In genomic region chr2:35756467-35756866, GRCm38 (mm10) we compare ENCODE assay signal across 16 mouse cellular contexts.
DNase-seq lines count a peak whose midpoint lies in the region; ATAC-seq and TF ChIP-seq lines count a peak whose summit lies in the region.
"Had no signal": no experiment of that assay in that cellular context is flagged by ENCODE, and none has a peak within 500 bp of the region (broad histone marks: within the 10 kb centered on the region; RNA-seq: fewer than 3 reads in every experiment).

No protein-coding gene starts in this region.

- no peak for TF ChIP-seq CTCF in kidney, postnatal 0 days (IDR thresholded peaks at IDR 0.05; ENCODE audit: low read depth)
- TF ChIP-seq CTCF in kidney, adult 2 months (conservative IDR thresholded peaks at IDR 0.05; ENCODE audit: insufficient read depth, insufficient read length, low read depth, low read length) = no peak
- TF ChIP-seq CTCF in MEL (IDR thresholded peaks at IDR 0.05 in 2 of 3, conservative IDR thresholded peaks at IDR 0.05 in 1 of 3; ENCODE audit: control insufficient read depth in 1 of 3, insufficient read depth in 1 of 3, low read depth in 2 of 3, low read length in 3 of 3, poor library complexity in 1 of 3, severe bottlenecking in 1 of 3) = no peak

- no peak for TF ChIP-seq POLR2A in kidney, adult 2 months (IDR thresholded peaks at IDR 0.05; ENCODE audit: low read depth, low read length)
- TF ChIP-seq POLR2A in MEL (IDR thresholded peaks at IDR 0.05; ENCODE audit: control insufficient read depth in 1 of 2, insufficient read depth in 1 of 2, low read depth in 1 of 2, low read length in 2 of 2, poor library complexity in 1 of 2) = no peak

- no peak overlapping the region for H3K9ac ChIP-seq in kidney, postnatal 0 days (ENCODE audit: low read depth, low read length)
- H3K9ac ChIP-seq in MEL (ENCODE audit: control insufficient read depth, low read depth, low read length, poor library complexity, severe bottlenecking) = no peak overlapping the region
- no peak overlapping the region for H3K9ac ChIP-seq in forebrain, embryonic 14.5 days (ENCODE audit: low read length)
- H3K9ac ChIP-seq: embryonic facial prominence, embryonic 13.5 days; heart, embryonic 15.5 days; hindbrain, embryonic 15.5 days; liver, embryonic 12.5 days; neural tube, embryonic 15.5 days had no signal

- H3K4me1 ChIP-seq in kidney, postnatal 0 days (replicated peaks; ENCODE audit: insufficient read depth, low read length) = no peaks in the 10 kb centered on the region
- no peaks in the 10 kb centered on the region for H3K4me1 ChIP-seq in kidney, adult 2 months (ENCODE audit: control insufficient read depth, insufficient read depth, low read length)
- H3K4me1 ChIP-seq in MEL (ENCODE audit: control insufficient read depth in 1 of 2, insufficient read depth in 2 of 2, low read length in 2 of 2) = peaks cover 0 to 3% of the 10 kb centered on the region in 2 experiments; a peak in 1 of 4 replicates
- H3K4me1 ChIP-seq in forebrain, embryonic 14.5 days (ENCODE audit: control insufficient read depth, insufficient read depth, low read length) = peaks cover 3% of the 10 kb centered on the region; the same call in 1 of the 2 replicates
- H3K4me1 ChIP-seq: embryonic facial prominence, embryonic 13.5 days; liver, embryonic 12.5 days; neural tube, embryonic 15.5 days had no signal

- DNase-seq in kidney, postnatal 0 days (ENCODE audit: low spot score) = peak; percentile 34
- no peak for DNase-seq in kidney, adult 2 months
- DNase-seq in B cell, adult 2 months = peak; percentile 65 to 67
- DNase-seq in MEL (ENCODE audit: low read depth, low spot score) = peak; percentile 54
- DNase-seq in monocyte, adult 2 months (ENCODE audit: low read depth in 1 of 2, low spot score in 2 of 2) = peak; percentile 31 to 50
- no peak for DNase-seq in thymus, postnatal 0 days (ENCODE audit: low spot score)
- no peak for DNase-seq in forebrain, embryonic 14.5 days (ENCODE audit: low spot score)
- DNase-seq: adrenal gland, adult 8-10 months; kidney, adult 8-10 months; thymus, adult 2 months had no signal

- no peak for ATAC-seq in kidney, postnatal 0 days (replicated peaks; ENCODE audit: low FRiP score, low read depth)
- no peak for ATAC-seq in forebrain, embryonic 14.5 days
- ATAC-seq: liver, embryonic 12.5 days had no signal

- no peak overlapping the region for H3K4me3 ChIP-seq in kidney, postnatal 0 days (replicated peaks; ENCODE audit: low read depth, low read length)
- H3K4me3 ChIP-seq in kidney, adult 2 months (ENCODE audit: insufficient read depth, low read depth, low read length) = no peak overlapping the region
- H3K4me3 ChIP-seq in MEL (ENCODE audit: control insufficient read depth in 1 of 2, insufficient read depth in 1 of 2, low read depth in 2 of 2, low read length in 2 of 2) = no peak overlapping the region
- H3K4me3 ChIP-seq in forebrain, embryonic 14.5 days (ENCODE audit: low read depth, low read length) = no peak overlapping the region
- H3K4me3 ChIP-seq: embryonic facial prominence, embryonic 13.5 days; forebrain, embryonic 10.5 days; heart, embryonic 15.5 days; hindbrain, embryonic 15.5 days; liver, embryonic 12.5 days; neural tube, embryonic 15.5 days had no signal

- no peaks in the 10 kb centered on the region for H3K27me3 ChIP-seq in kidney, postnatal 0 days (ENCODE audit: insufficient read depth, low read length)
- no peaks in the 10 kb centered on the region for H3K27me3 ChIP-seq in kidney, adult 2 months (replicated peaks; ENCODE audit: control insufficient read depth, insufficient read depth, low read length)
- H3K27me3 ChIP-seq in MEL (ENCODE audit: control insufficient read depth in 1 of 2, insufficient read depth in 2 of 2, low read length in 2 of 2) = 0 out of 4 replicates have a peak, but pooled peaks cover 0 to 1% of the 10 kb centered on the region in 2 experiments
- H3K27me3 ChIP-seq in forebrain, embryonic 14.5 days (replicated peaks; ENCODE audit: control insufficient read depth, insufficient read depth, low read length) = no peaks in the 10 kb centered on the region
- H3K27me3 ChIP-seq: embryonic facial prominence, embryonic 13.5 days; hindbrain, embryonic 15.5 days; neural tube, embryonic 15.5 days had no signal

- H3K36me3 ChIP-seq in kidney, postnatal 0 days (ENCODE audit: insufficient read depth, low read length) = no peaks in the 10 kb centered on the region
- H3K36me3 ChIP-seq in kidney, adult 2 months (ENCODE audit: control insufficient read depth, insufficient read depth, low read length) = no peaks in the 10 kb centered on the region
- H3K36me3 ChIP-seq in MEL (ENCODE audit: control insufficient read depth in 1 of 2, insufficient read depth in 2 of 2, low read length in 2 of 2) = no peaks in the 10 kb centered on the region
- no peaks in the 10 kb centered on the region for H3K36me3 ChIP-seq in forebrain, embryonic 14.5 days (ENCODE audit: control insufficient read depth, insufficient read depth, low read length)
- H3K36me3 ChIP-seq: embryonic facial prominence, embryonic 13.5 days; forebrain, embryonic 10.5 days; heart, embryonic 15.5 days; hindbrain, embryonic 15.5 days; liver, embryonic 12.5 days; neural tube, embryonic 15.5 days had no signal

- H3K27ac ChIP-seq in kidney, postnatal 0 days = no peak overlapping the region
- H3K27ac ChIP-seq in kidney, adult 2 months (ENCODE audit: insufficient read depth, low read depth, low read length) = no peak overlapping the region
- no peak overlapping the region for H3K27ac ChIP-seq in MEL (ENCODE audit: control insufficient read depth, low read depth, low read length)
- H3K27ac ChIP-seq in forebrain, embryonic 14.5 days (ENCODE audit: low read depth, low read length) = no peak overlapping the region
- H3K27ac ChIP-seq: embryonic facial prominence, embryonic 13.5 days; forebrain, embryonic 10.5 days; heart, embryonic 15.5 days; hindbrain, embryonic 15.5 days; liver, embryonic 12.5 days; neural tube, embryonic 15.5 days had no signal

- TF ChIP-seq RAD21 in MEL (IDR thresholded peaks at IDR 0.05; ENCODE audit: low read depth, low read length) = no peak

- no peaks in the 10 kb centered on the region for H3K79me2 ChIP-seq in MEL (ENCODE audit: control insufficient read depth, insufficient read depth, low read length, poor library complexity)

- no peak for TF ChIP-seq EP300 in MEL (IDR thresholded peaks at IDR 0.05; ENCODE audit: low read depth in 1 of 2, low read length in 2 of 2)

- WGBS in kidney, postnatal 0 days = 71% methylated on average over 7 of the region's 7 CpGs
- WGBS in kidney, adult 2 months = 62% methylated on average over 7 of the region's 7 CpGs
- WGBS in forebrain, embryonic 14.5 days = 89% methylated on average over 7 of the region's 7 CpGs

- H3K4me2 ChIP-seq in kidney, postnatal 0 days (ENCODE audit: low read length) = no peak overlapping the region
- no peak overlapping the region for H3K4me2 ChIP-seq in forebrain, embryonic 14.5 days (ENCODE audit: low read length)
- H3K4me2 ChIP-seq: embryonic facial prominence, embryonic 13.5 days; heart, embryonic 15.5 days; hindbrain, embryonic 15.5 days; liver, embryonic 12.5 days; neural tube, embryonic 15.5 days had no signal

- H3K9me3 ChIP-seq in kidney, postnatal 0 days (replicated peaks; ENCODE audit: low read length) = no peaks in the 10 kb centered on the region
- H3K9me3 ChIP-seq in MEL (replicated peaks; ENCODE audit: insufficient read depth, low read length) = no peaks in the 10 kb centered on the region
- H3K9me3 ChIP-seq in forebrain, embryonic 14.5 days (replicated peaks; ENCODE audit: control insufficient read depth, low read length) = no peaks in the 10 kb centered on the region
- H3K9me3 ChIP-seq: embryonic facial prominence, embryonic 13.5 days; forebrain, embryonic 10.5 days; heart, embryonic 15.5 days; hindbrain, embryonic 15.5 days; liver, embryonic 12.5 days; neural tube, embryonic 15.5 days had no signal

TF ChIP-seq in MEL, 35 proteins besides CTCF, POLR2A, EP300 and RAD21:
- TF ChIP-seq ZKSCAN1 (IDR thresholded peaks at IDR 0.05; ENCODE audit: low read depth, low read length) = no peak
- TF ChIP-seq SIN3A (IDR thresholded peaks at IDR 0.05; ENCODE audit: low read length) = no peak
- no peak for TF ChIP-seq E2F4 (IDR thresholded peaks at IDR 0.05; ENCODE audit: borderline replicate concordance, low read depth, low read length)
- no peak for TF ChIP-seq USF1 (IDR thresholded peaks at IDR 0.05; ENCODE audit: low read depth, low read length)
- TF ChIP-seq ZMIZ1 (IDR thresholded peaks at IDR 0.05; ENCODE audit: low read depth, low read length) = no peak
- TF ChIP-seq GABPA (IDR thresholded peaks at IDR 0.05; ENCODE audit: low read depth, low read length) = no peak
- no peak for TF ChIP-seq TCF12 (IDR thresholded peaks at IDR 0.05; ENCODE audit: low read depth, low read length)
- no peak for TF ChIP-seq MEF2A (IDR thresholded peaks at IDR 0.05; ENCODE audit: extremely low read depth, insufficient replicate concordance, low read depth, low read length, poor library complexity, severe bottlenecking)
- TF ChIP-seq ZNF384 (IDR thresholded peaks at IDR 0.05; ENCODE audit: low read depth, low read length) = no peak
- TF ChIP-seq POLR2AphosphoS5 (IDR thresholded peaks at IDR 0.05; ENCODE audit: borderline replicate concordance, low read depth, low read length) = no peak
- no peak for TF ChIP-seq MAZ (IDR thresholded peaks at IDR 0.05; ENCODE audit: low read depth, low read length)
- no peak for TF ChIP-seq NRF1 (IDR thresholded peaks at IDR 0.05; ENCODE audit: insufficient read depth, low read depth, low read length, poor library complexity, severe bottlenecking)

Comparison
In these comparisons a context has a peak if more than half of its experiments do, and no peak if none do; other contexts are left out.
1. DNase-seq: peak in kidney, postnatal 0 days (single experiment), B cell, adult 2 months (2 of 2), MEL (single experiment) and monocyte, adult 2 months (2 of 2); none in kidney, adult 2 months (single experiment), thymus, postnatal 0 days (single experiment) and forebrain, embryonic 14.5 days (single experiment).